In the genomic region with DNA sequence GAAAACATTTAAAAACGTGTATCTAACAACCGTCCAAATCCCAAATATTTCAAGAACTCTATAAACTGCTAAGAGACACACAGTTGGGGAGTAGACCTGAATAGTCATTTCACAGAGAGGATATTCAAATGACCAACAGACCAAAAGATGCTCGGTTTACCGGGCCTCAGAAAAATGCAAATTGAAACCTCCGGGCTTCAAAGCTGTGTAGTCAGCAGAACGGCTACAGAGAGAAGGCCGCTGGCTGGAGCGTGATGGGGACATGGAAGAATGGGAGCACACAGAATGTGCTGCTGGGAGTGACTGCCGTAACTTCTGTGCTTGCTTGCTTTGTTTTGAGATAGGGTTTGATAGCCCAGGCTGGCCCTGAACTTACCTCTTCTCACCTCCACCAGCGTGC, we compare ENCODE assay signal across 21 mouse cellular contexts. TPM values are rescaled to one million over a fixed set of nuclear protein-coding genes. Genes with fewer than 3 reads are reported as not detected.
DNase-seq lines count a peak whose midpoint lies in the region; ATAC-seq and TF ChIP-seq lines count a peak whose summit lies in the region.
"Had no signal": no experiment of that assay in that cellular context is flagged by ENCODE, and none has a peak within 500 bp of the region (broad histone marks: within the 10 kb centered on the region; RNA-seq: fewer than 3 reads in every experiment).

No protein-coding gene starts in this region.

- no peak overlapping the region for H3ac ChIP-seq in myocyte (ENCODE audit: control insufficient read depth, insufficient read length)

- H3K9ac ChIP-seq in liver, adult 2 months (ENCODE audit: low read depth, low read length): peak overlapping the region; percentile 86
- no peak overlapping the region for H3K9ac ChIP-seq in embryonic facial prominence, embryonic 13.5 days
- H3K9ac ChIP-seq in limb, embryonic 13.5 days: peak overlapping the region; percentile 81; the same call in 1 of the 2 replicates
- H3K9ac ChIP-seq: embryonic facial prominence, embryonic 15.5 days had no signal

- H3K79me2 ChIP-seq in liver, adult 2 months (ENCODE audit: control insufficient read depth, insufficient read depth, low read length): peaks cover 4% of the 10 kb centered on the region; the same call in 1 of the 2 replicates
- no peaks in the 10 kb centered on the region for H3K79me2 ChIP-seq in myocyte (ENCODE audit: control insufficient read depth, insufficient read depth)

- ATAC-seq in embryonic facial prominence, embryonic 13.5 days (ENCODE audit: insufficient number of reproducible peaks, insufficient read depth, low FRiP score, low TSS enrichment, low read depth): no peak
- ATAC-seq in limb, embryonic 13.5 days (ENCODE audit: low FRiP score, low read depth): no peak

- TF ChIP-seq CTCF in liver, adult 2 months (IDR thresholded peaks at IDR 0.05; ENCODE audit: low read depth, low read length): no peak

- no peak for DNase-seq in liver, adult 2 months (ENCODE audit: extremely low read depth, low read depth, low spot score)
- no peak for DNase-seq in liver
- no peak for DNase-seq in layer of hippocampus, adult 8-10 months (ENCODE audit: low spot score in 2 of 2)
- DNase-seq in adrenal gland, adult 2 months: no peak
- no peak for DNase-seq in thymus, postnatal 4 days
- DNase-seq: cerebellum, adult 11-12 months; gastrocnemius, postnatal 14 days; heart, postnatal 4 days; kidney, adult 9 months; left cerebral cortex, postnatal 4 days; lung, postnatal 10 days; right cerebral cortex, postnatal 4 days; thymus, adult 18-20 months had no signal

- H3K4me3 ChIP-seq in liver, adult 2 months (ENCODE audit: insufficient read depth, low read depth, low read length): peak overlapping the region; percentile 71; the same call in 1 of the 2 replicates
- H3K4me3 ChIP-seq in embryonic facial prominence, embryonic 13.5 days: no peak overlapping the region
- H3K4me3 ChIP-seq in limb, embryonic 13.5 days: no peak overlapping the region
- peak overlapping the region; percentile 72 for H3K4me3 ChIP-seq in myocyte

- 66% methylated on average over 10 of the region's 10 CpGs for WGBS in liver, adult 2 months
- WGBS in embryonic facial prominence, embryonic 13.5 days: 78% methylated on average over 10 of the region's 10 CpGs
- WGBS in limb, embryonic 13.5 days: 85% methylated on average over 10 of the region's 10 CpGs

- H3K4me2 ChIP-seq in embryonic facial prominence, embryonic 13.5 days: 0 out of 2 replicates have a peak overlapping the region, but pooled peaks have one; percentile 73
- peak overlapping the region; percentile 82 for H3K4me2 ChIP-seq in limb, embryonic 13.5 days (replicated peaks)
- peak overlapping the region; percentile 84 for H3K4me2 ChIP-seq in myocyte (ENCODE audit: low read depth)

- no peaks in the 10 kb centered on the region for H3K9me3 ChIP-seq in embryonic facial prominence, embryonic 13.5 days
- no peaks in the 10 kb centered on the region for H3K9me3 ChIP-seq in limb, embryonic 13.5 days
- H3K9me3 ChIP-seq: embryonic facial prominence, embryonic 15.5 days; forebrain, embryonic 10.5 days; heart, embryonic 10.5 days; neural tube, embryonic 13.5 days had no signal

- TF ChIP-seq POLR2A in liver, adult 2 months (IDR thresholded peaks at IDR 0.05; ENCODE audit: extremely low read depth, insufficient read depth, low read length): no peak
- TF ChIP-seq POLR2A in myocyte (IDR thresholded peaks at IDR 0.05; ENCODE audit: insufficient read length, low read depth): no peak

- peaks cover 3% of the 10 kb centered on the region; the same call in 1 of the 2 replicates for H3K36me3 ChIP-seq in liver, adult 2 months (ENCODE audit: control insufficient read depth, insufficient read depth, low read length)
- H3K36me3 ChIP-seq in embryonic facial prominence, embryonic 13.5 days: no peaks in the 10 kb centered on the region
- no peaks in the 10 kb centered on the region; the same call in 1 of the 2 replicates for H3K36me3 ChIP-seq in limb, embryonic 13.5 days
- no peaks in the 10 kb centered on the region for H3K36me3 ChIP-seq in myocyte (ENCODE audit: control insufficient read depth, insufficient read depth)
- H3K36me3 ChIP-seq: embryonic facial prominence, embryonic 15.5 days; forebrain, embryonic 10.5 days; heart, embryonic 10.5 days; neural tube, embryonic 13.5 days had no signal

- H3K27me3 ChIP-seq in liver, adult 2 months (ENCODE audit: control insufficient read depth, insufficient read depth, low read length): no peaks in the 10 kb centered on the region
- no peaks in the 10 kb centered on the region for H3K27me3 ChIP-seq in embryonic facial prominence, embryonic 13.5 days
- H3K27me3 ChIP-seq in limb, embryonic 13.5 days: no peaks in the 10 kb centered on the region
- H3K27me3 ChIP-seq in myocyte (ENCODE audit: control insufficient read depth, insufficient read depth, insufficient read length): no peaks in the 10 kb centered on the region
- H3K27me3 ChIP-seq: embryonic facial prominence, embryonic 15.5 days; neural tube, embryonic 13.5 days had no signal

- peak overlapping the region; percentile 81 for H3K27ac ChIP-seq in liver, adult 2 months (replicated peaks; ENCODE audit: insufficient read depth, low read depth, low read length)
- H3K27ac ChIP-seq in embryonic facial prominence, embryonic 13.5 days: no peak overlapping the region
- no peak overlapping the region for H3K27ac ChIP-seq in limb, embryonic 13.5 days
- H3K27ac ChIP-seq: layer of hippocampus, adult 2 months; neural tube, embryonic 13.5 days had no signal

- peaks cover 13% of the 10 kb centered on the region for H3K4me1 ChIP-seq in liver, adult 2 months (ENCODE audit: control insufficient read depth, insufficient read depth, low read length)
- peaks cover 19% of the 10 kb centered on the region for H3K4me1 ChIP-seq in embryonic facial prominence, embryonic 13.5 days
- peaks cover 16% of the 10 kb centered on the region for H3K4me1 ChIP-seq in limb, embryonic 13.5 days

TF ChIP-seq in myocyte, 11 proteins besides CTCF, POLR2A, EP300 and RAD21:
- no peak for TF ChIP-seq MYOD1 (IDR thresholded peaks at IDR 0.05; ENCODE audit: control insufficient read depth in 1 of 3, insufficient read length in 2 of 3, low read depth in 2 of 3)
- no peak for TF ChIP-seq E2F4 (IDR thresholded peaks at IDR 0.05; ENCODE audit: insufficient read depth)
- no peak for TF ChIP-seq MYOG (IDR thresholded peaks at IDR 0.05; ENCODE audit: control insufficient read depth in 1 of 3, insufficient read depth in 1 of 3, insufficient read length in 2 of 3, low read depth in 2 of 3)
- no peak for TF ChIP-seq CEBPB (IDR thresholded peaks at IDR 0.05; ENCODE audit: insufficient read depth, poor library complexity, severe bottlenecking)
- TF ChIP-seq REST (IDR thresholded peaks at IDR 0.05; ENCODE audit: insufficient read depth, insufficient read length): no peak
- TF ChIP-seq POLR2AphosphoS2 (IDR thresholded peaks at IDR 0.05; ENCODE audit: insufficient read length, low read depth): no peak
- no peak for TF ChIP-seq TCF12 (IDR thresholded peaks at IDR 0.05; ENCODE audit: insufficient read depth, poor library complexity, severe bottlenecking)
- TF ChIP-seq MAX (IDR thresholded peaks at IDR 0.05; ENCODE audit: low read depth): no peak
- TF ChIP-seq TCF3 (IDR thresholded peaks at IDR 0.05; ENCODE audit: insufficient read length, low read depth): no peak
- no peak for TF ChIP-seq USF1 (IDR thresholded peaks at IDR 0.05; ENCODE audit: low read depth)
- no peak for TF ChIP-seq SRF (IDR thresholded peaks at IDR 0.05; ENCODE audit: control insufficient read depth, insufficient read length, low read depth)
TF ChIP-seq in myocyte: peak in this region for 0.

RNA-seq across cellular contexts. Expression of gene Srpr, which starts 1.6 kb away (rescaled TPM):
- total RNA-seq in liver, adult 2 months (2014; rRNA removed): 55.2 and 75.4 TPM in 2 replicates
- polyA plus RNA-seq in liver, adult 2 months (2012; rRNA removed): 88.5 and 91.0 TPM in 2 replicates
- 129 and 145 TPM in 2 replicates for polyA plus RNA-seq in embryonic facial prominence, embryonic 13.5 days (2015; fragmentation: Nextera tagmentation; extraction: Ambion mirVana)
- 145 and 148 TPM in 2 replicates for polyA plus RNA-seq in limb, embryonic 13.5 days (2015; fragmentation: Nextera tagmentation; extraction: Ambion mirVana)
- 103 TPM for polyA plus RNA-seq in myocyte (2012; fragmentation: generic; extraction: Trizol)
- total RNA-seq in layer of hippocampus, adult 8-10 months (2022): 10 to 100 TPM; 62.5 to 86.8 (median 73.2) TPM
- total RNA-seq in adrenal gland, adult 2 months (2021): 100 to 1,000 TPM; 157 to 167 TPM
- polyA plus RNA-seq in adrenal gland, adult 2 months (2012; rRNA removed): 40.6 and 47.4 TPM in 2 replicates

RNA-seq across cellular contexts. Expression of gene Tirap, which starts 1.7 kb away (rescaled TPM):
- total RNA-seq in liver, adult 2 months (2014; rRNA removed): 12.3 and 13.3 TPM in 2 replicates
- 23.6 and 24.2 TPM in 2 replicates for polyA plus RNA-seq in liver, adult 2 months (2012; rRNA removed)
- polyA plus RNA-seq in embryonic facial prominence, embryonic 13.5 days (2015; fragmentation: Nextera tagmentation; extraction: Ambion mirVana): 11.8 and 12.4 TPM in 2 replicates
- 15.4 and 16.3 TPM in 2 replicates for polyA plus RNA-seq in limb, embryonic 13.5 days (2015; fragmentation: Nextera tagmentation; extraction: Ambion mirVana)
- 5.0 TPM for polyA plus RNA-seq in myocyte (2012; fragmentation: generic; extraction: Trizol)
- total RNA-seq in layer of hippocampus, adult 8-10 months (2022): 1 to 10 TPM; 2.6 to 6.6 (median 3.2) TPM
- total RNA-seq in adrenal gland, adult 2 months (2021): 1 to 10 TPM; 6.8 to 7.3 TPM
- 10.2 and 11.7 TPM in 2 replicates for polyA plus RNA-seq in adrenal gland, adult 2 months (2012; rRNA removed)

RNA-seq across cellular contexts. Expression of gene Foxred1, which starts 12.5 kb away (rescaled TPM):
- 27.6 and 31.8 TPM in 2 replicates for total RNA-seq in liver, adult 2 months (2014; rRNA removed)
- polyA plus RNA-seq in liver, adult 2 months (2012; rRNA removed): 21.6 and 28.9 TPM in 2 replicates
- polyA plus RNA-seq in embryonic facial prominence, embryonic 13.5 days (2015; fragmentation: Nextera tagmentation; extraction: Ambion mirVana): 41.8 and 44.9 TPM in 2 replicates
- polyA plus RNA-seq in limb, embryonic 13.5 days (2015; fragmentation: Nextera tagmentation; extraction: Ambion mirVana): 44.3 and 44.7 TPM in 2 replicates
- polyA plus RNA-seq in myocyte (2012; fragmentation: generic; extraction: Trizol): 18.6 TPM
- 10 to 100 TPM; 33.3 to 46.1 (median 38.3) TPM for total RNA-seq in layer of hippocampus, adult 8-10 months (2022)
- 10 to 100 TPM; 40.6 to 53.7 TPM for total RNA-seq in adrenal gland, adult 2 months (2021)
- 14.4 and 16.8 TPM in 2 replicates for polyA plus RNA-seq in adrenal gland, adult 2 months (2012; rRNA removed)

RNA-seq across cellular contexts. Expression of gene Dcps, which starts 22.5 kb away (rescaled TPM):
- total RNA-seq in liver, adult 2 months (2014; rRNA removed): 21.0 and 21.2 TPM in 2 replicates
- polyA plus RNA-seq in liver, adult 2 months (2012; rRNA removed): 24.0 and 27.4 TPM in 2 replicates
- 76.2 and 82.1 TPM in 2 replicates for polyA plus RNA-seq in embryonic facial prominence, embryonic 13.5 days (2015; fragmentation: Nextera tagmentation; extraction: Ambion mirVana)
- 78.2 and 80.9 TPM in 2 replicates for polyA plus RNA-seq in limb, embryonic 13.5 days (2015; fragmentation: Nextera tagmentation; extraction: Ambion mirVana)
- 72.8 TPM for polyA plus RNA-seq in myocyte (2012; fragmentation: generic; extraction: Trizol)
- total RNA-seq in layer of hippocampus, adult 8-10 months (2022): 10 to 100 TPM; 17.7 to 20.0 (median 18.2) TPM
- 10 to 100 TPM; 18.3 to 26.8 TPM for total RNA-seq in adrenal gland, adult 2 months (2021)
- 21.1 and 22.2 TPM in 2 replicates for polyA plus RNA-seq in adrenal gland, adult 2 months (2012; rRNA removed)

Comparison
In these comparisons a context has a peak if more than half of its experiments do, and no peak if none do; other contexts are left out.
1. H3K4me3 ChIP-seq: peak in liver, adult 2 months (single experiment) and myocyte (single experiment); none in embryonic facial prominence, embryonic 13.5 days (single experiment) and limb, embryonic 13.5 days (single experiment).
2. Peak in every context shown above with its lines, with median percentiles within 50 percentile points of each other: H3K4me2 ChIP-seq.